Mouse (Mus musculus): Measurements from ENCODE around the gene Phf3. TPM values are rescaled to one million over a fixed set of nuclear protein-coding genes. Genes with fewer than 3 reads are reported as not detected.

Phf3 gene
- total RNA-seq (2012; rRNA removed), result 85.0 and 92.0 TPM in 2 replicates

- Histone ChIP-seq H3K9me3 (ENCODE audit: control insufficient read depth, insufficient read depth, low read depth, low read length) (no peaks in the 10 kb centered on the region), H3K36me3 (ENCODE audit: control insufficient read depth, insufficient read depth, low read length, poor library complexity, severe bottlenecking) (no peaks in the 10 kb centered on the region), H3K9ac (ENCODE audit: insufficient read depth, low read depth, low read length, poor library complexity, severe bottlenecking) (peak within 1 kb of the TSS; percentile 96), H3K4me1 (ENCODE audit: control insufficient read depth in 2 of 2, insufficient read depth in 2 of 2, low read length in 2 of 2, poor library complexity in 1 of 2) (peaks cover 6 to 9% of the 10 kb centered on the region in 2 experiments), H3K27ac (ENCODE audit: insufficient read depth, low read depth, low read length, poor library complexity, severe bottlenecking) (peak within 1 kb of the TSS; percentile 98), H3K4me3 (ENCODE audit: insufficient read depth in 1 of 2, low read depth in 1 of 2, low read length in 2 of 2, poor library complexity in 1 of 2, severe bottlenecking in 1 of 2) (peak within 1 kb of the TSS; percentile 72 to 93)
- no peak for TF ChIP-seq ZNF384 (IDR thresholded peaks at IDR 0.05; ENCODE audit: low read depth, low read length)
- no peak; the same call in 1 of the 2 replicates for TF ChIP-seq HCFC1 (IDR thresholded peaks at IDR 0.05; ENCODE audit: borderline replicate concordance, insufficient read depth, low read length)
- TF ChIP-seq CHD2 (IDR thresholded peaks at IDR 0.05; ENCODE audit: low read depth, low read length), result no peak
- no peak for TF ChIP-seq ZC3H11A (IDR thresholded peaks at IDR 0.05; ENCODE audit: borderline replicate concordance, low read depth, low read length)
- no peak for TF ChIP-seq MAFK (IDR thresholded peaks at IDR 0.05; ENCODE audit: insufficient read depth, low read depth, low read length)
- DNase-seq (ENCODE audit: low read depth, low spot score), result peak; percentile 75
- in situ Hi-C loops (cut with MboI; ENCODE audit: low sequenced_read_pairs in 2 of 2, unreplicated experiment in 2 of 2), result no loop called here
These were observed at the start of gene Phf3 for GRCm38 (mm10) chr1:30873541-30874260. Gene Phf3 (minus strand): TSS chr1:30873921.

DNA sequence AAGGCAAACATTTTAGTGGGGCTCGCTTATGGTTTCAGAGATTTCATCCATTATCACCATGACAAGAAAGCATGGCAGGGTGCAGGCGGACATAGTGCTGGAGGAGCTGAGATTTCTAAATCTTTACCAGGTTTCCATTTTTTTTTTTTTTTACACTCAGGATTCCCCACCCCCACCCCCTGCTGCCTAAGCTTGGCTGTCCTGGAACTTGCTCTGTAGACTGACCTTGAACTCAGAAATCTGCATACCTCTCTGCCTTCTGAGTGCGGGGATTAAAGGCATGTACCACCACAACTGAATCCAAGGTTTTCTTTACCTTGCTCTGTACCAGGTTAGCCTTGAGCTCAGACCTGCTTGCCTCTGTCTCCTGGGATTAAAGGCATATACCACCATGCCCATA lies 48.5 kb upstream of the Phf3 start:
- H3K4me1 ChIP-seq (ENCODE audit: control insufficient read depth in 2 of 2, insufficient read depth in 2 of 2, low read length in 2 of 2, poor library complexity in 1 of 2), result no peaks in the 10 kb centered on the region
- TF ChIP-seq ZNF384 (IDR thresholded peaks at IDR 0.05; ENCODE audit: low read depth, low read length) (peak; percentile 83), HCFC1 (IDR thresholded peaks at IDR 0.05; ENCODE audit: borderline replicate concordance, insufficient read depth, low read length) (no peak)
- H3K36me3 ChIP-seq (ENCODE audit: control insufficient read depth, insufficient read depth, low read length, poor library complexity, severe bottlenecking), result no peaks in the 10 kb centered on the region
- no peak overlapping the region for H3K4me3 ChIP-seq (ENCODE audit: insufficient read depth in 1 of 2, low read depth in 1 of 2, low read length in 2 of 2, poor library complexity in 1 of 2, severe bottlenecking in 1 of 2)
- DNase-seq (ENCODE audit: low read depth, low spot score), result no peak
- no peak overlapping the region for H3K27ac ChIP-seq (ENCODE audit: insufficient read depth, low read depth, low read length, poor library complexity, severe bottlenecking)
- no peaks in the 10 kb centered on the region for H3K9me3 ChIP-seq (ENCODE audit: control insufficient read depth, insufficient read depth, low read depth, low read length)
- no peak overlapping the region for H3K9ac ChIP-seq (ENCODE audit: insufficient read depth, low read depth, low read length, poor library complexity, severe bottlenecking)
- in situ Hi-C loops (cut with MboI; ENCODE audit: low sequenced_read_pairs in 2 of 2, unreplicated experiment in 2 of 2), result no loop called here

DNA sequence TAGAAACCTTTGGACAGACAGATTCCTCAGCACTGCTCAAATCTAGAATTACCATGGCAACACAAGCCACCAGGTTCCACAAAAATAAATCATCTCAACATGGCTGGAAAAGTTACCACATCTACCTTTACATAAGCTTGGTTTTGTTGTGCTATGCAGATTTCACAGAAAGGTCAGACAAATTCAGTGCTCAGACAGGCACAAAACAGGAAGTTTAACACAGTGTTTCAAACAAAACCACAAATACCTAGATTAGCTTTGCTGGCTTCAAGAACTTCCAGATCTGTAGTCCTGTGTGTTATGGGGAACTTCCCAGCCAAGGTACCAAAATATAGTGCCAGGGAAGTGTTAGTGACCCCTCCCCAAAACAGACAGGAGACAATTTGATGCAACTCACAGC lies 47.5 kb upstream of the Phf3 start:
- no peaks in the 10 kb centered on the region for H3K36me3 ChIP-seq (ENCODE audit: control insufficient read depth, insufficient read depth, low read length, poor library complexity, severe bottlenecking)
- H3K4me1 ChIP-seq (ENCODE audit: control insufficient read depth in 2 of 2, insufficient read depth in 2 of 2, low read length in 2 of 2, poor library complexity in 1 of 2), result no peaks in the 10 kb centered on the region
- H3K9me3 ChIP-seq (ENCODE audit: control insufficient read depth, insufficient read depth, low read depth, low read length), result no peaks in the 10 kb centered on the region
- in situ Hi-C loops (cut with MboI; ENCODE audit: low sequenced_read_pairs in 2 of 2, unreplicated experiment in 2 of 2), result no loop called here
- H3K27ac ChIP-seq (ENCODE audit: insufficient read depth, low read depth, low read length, poor library complexity, severe bottlenecking), result no peak overlapping the region
- TF ChIP-seq ZC3H11A (IDR thresholded peaks at IDR 0.05; ENCODE audit: borderline replicate concordance, low read depth, low read length) (no peak), CHD2 (IDR thresholded peaks at IDR 0.05; ENCODE audit: low read depth, low read length) (no peak), ZNF384 (IDR thresholded peaks at IDR 0.05; ENCODE audit: low read depth, low read length) (no peak), HCFC1 (IDR thresholded peaks at IDR 0.05; ENCODE audit: borderline replicate concordance, insufficient read depth, low read length) (no peak), MAFK (IDR thresholded peaks at IDR 0.05; ENCODE audit: insufficient read depth, low read depth, low read length) (no peak)
- H3K4me3 ChIP-seq (ENCODE audit: insufficient read depth in 1 of 2, low read depth in 1 of 2, low read length in 2 of 2, poor library complexity in 1 of 2, severe bottlenecking in 1 of 2), result no peak overlapping the region
- no peak for DNase-seq (ENCODE audit: low read depth, low spot score)
- no peak overlapping the region for H3K9ac ChIP-seq (ENCODE audit: insufficient read depth, low read depth, low read length, poor library complexity, severe bottlenecking)

DNA sequence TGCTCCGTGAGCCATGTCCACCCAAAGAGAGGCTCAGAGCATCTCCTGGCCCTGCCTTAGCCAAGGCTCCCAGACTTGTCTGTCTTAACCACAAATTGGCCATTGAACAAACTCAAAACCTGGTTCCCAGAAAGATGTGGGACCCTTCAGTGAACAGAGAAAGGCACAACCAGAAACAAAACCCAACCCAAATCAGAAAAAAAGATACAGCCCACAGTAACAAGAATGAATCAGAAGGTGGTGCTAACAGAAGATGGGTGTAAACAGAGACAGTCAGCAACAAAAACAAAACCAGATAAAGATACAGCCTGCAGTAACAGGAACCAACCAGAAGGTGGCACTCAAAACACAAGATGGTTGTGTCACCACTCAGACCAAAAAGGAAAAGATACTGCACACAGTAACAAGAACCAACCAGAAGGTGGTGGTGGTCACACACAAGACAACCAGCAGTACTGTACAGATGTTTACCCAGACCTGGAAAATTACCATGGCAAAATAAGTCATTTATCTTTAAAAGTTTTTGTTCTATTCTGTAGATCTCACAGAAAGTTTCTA lies 47.0 kb upstream of the Phf3 start:
- TF ChIP-seq ZC3H11A (IDR thresholded peaks at IDR 0.05; ENCODE audit: borderline replicate concordance, low read depth, low read length) (peak; percentile 60; the same call in 1 of the 2 replicates), CHD2 (IDR thresholded peaks at IDR 0.05; ENCODE audit: low read depth, low read length) (no peak), ZNF384 (IDR thresholded peaks at IDR 0.05; ENCODE audit: low read depth, low read length) (peak; percentile 99), HCFC1 (IDR thresholded peaks at IDR 0.05; ENCODE audit: borderline replicate concordance, insufficient read depth, low read length) (no peak)
- Histone ChIP-seq H3K9ac (ENCODE audit: insufficient read depth, low read depth, low read length, poor library complexity, severe bottlenecking) (no peak overlapping the region), H3K9me3 (ENCODE audit: control insufficient read depth, insufficient read depth, low read depth, low read length) (no peaks in the 10 kb centered on the region), H3K27ac (ENCODE audit: insufficient read depth, low read depth, low read length, poor library complexity, severe bottlenecking) (no peak overlapping the region), H3K4me3 (ENCODE audit: insufficient read depth in 1 of 2, low read depth in 1 of 2, low read length in 2 of 2, poor library complexity in 1 of 2, severe bottlenecking in 1 of 2) (no peak overlapping the region), H3K4me1 (ENCODE audit: control insufficient read depth in 2 of 2, insufficient read depth in 2 of 2, low read length in 2 of 2, poor library complexity in 1 of 2) (no peaks in the 10 kb centered on the region), H3K36me3 (ENCODE audit: control insufficient read depth, insufficient read depth, low read length, poor library complexity, severe bottlenecking) (no peaks in the 10 kb centered on the region)
- DNase-seq (ENCODE audit: low read depth, low spot score), result no peak
- in situ Hi-C loops (cut with MboI; ENCODE audit: low sequenced_read_pairs in 2 of 2, unreplicated experiment in 2 of 2), result no loop called here
